Mouse (Mus musculus) heart, postnatal 0 days (tissue): ENCODE measurements at regions not wholly inside any gene's neighbourhood (a gene's known extent, or its start where the extent isn't known, plus 50 kb on each side); places are given as distances from the start of the nearest gene placed in this dataset.

Experiments used
- ATAC-seq: fragments of 200-750 bp; cut with Nextera tagmentation; 2 replicates; pipeline ENCODE4 v1.8.0; 2017; ENCODE audit warnings: low read depth, moderate number of reproducible peaks, moderate library complexity; ENCODE audit not compliant: insufficient read depth
- DNase-seq: peaks from one replicate; pipeline ENCODE4 v3.0.0-alpha.2; 2016; ENCODE audit warnings: low spot score
- H3K27ac ChIP-seq: fragments of 300-500 bp; sonication (generic); 2 replicates; pipeline ENCODE4 v1.5.1; 2014; ENCODE audit warnings: low read depth, mild to moderate bottlenecking
- H3K27me3 ChIP-seq: fragments of 300-500 bp; sonication (generic); 2 replicates; pipeline ENCODE4 v1.6.1; 2014; ENCODE audit warnings: low read length, mixed read lengths; ENCODE audit not compliant: control insufficient read depth, insufficient read depth
- H3K36me3 ChIP-seq: fragments of 300-500 bp; sonication (generic); replicated peaks from 2 replicates; pipeline ENCODE4 v1.6.1; 2014; ENCODE audit warnings: low read length, mixed read lengths; ENCODE audit not compliant: control insufficient read depth, insufficient read depth
- H3K4me1 ChIP-seq: fragments of 300-500 bp; sonication (generic); 2 replicates; pipeline ENCODE4 v1.6.1; 2014; ENCODE audit warnings: antibody characterized with exemption; ENCODE audit not compliant: control insufficient read depth, insufficient read depth
- H3K4me2 ChIP-seq: fragments of 300-500 bp; sonication (generic); 2 replicates; pipeline ENCODE4 v1.6.1; 2014; ENCODE audit warnings: low read depth, mild to moderate bottlenecking, low read length, moderate library complexity
- H3K4me3 ChIP-seq: fragments of 300-500 bp; sonication (generic); 2 replicates; pipeline ENCODE4 v1.5.1; 2014; ENCODE audit warnings: low read depth, low read length
- H3K9ac ChIP-seq: fragments of 300-500 bp; sonication (generic); replicated peaks from 2 replicates; pipeline ENCODE4 v1.6.1; 2014; ENCODE audit warnings: low read depth, low read length, mixed read lengths
- H3K9me3 ChIP-seq: fragments of 300-500 bp; sonication (generic); replicated peaks from 2 replicates; pipeline ENCODE4 v1.6.1; 2016; ENCODE audit warnings: low read length; ENCODE audit not compliant: control insufficient read depth
- CTCF ChIP-seq: IDR thresholded peaks from 2 replicates; pipeline ENCODE4 v1.5.1; 2016; ENCODE audit warnings: antibody characterized with exemption, control low read depth, low read depth
- EP300 ChIP-seq: IDR thresholded peaks from 2 replicates; pipeline ENCODE4 v1.6.1; 2016; ENCODE audit warnings: antibody characterized with exemption, low read depth
- WGBS: fragments of 180-500 bp; shearing (Covaris S2); extraction: QIAGEN DNeasy Blood & Tissue Kit; methylation state at CpG from one replicate; pipeline ENCODE4 v1.1.7; 2014; 5-methylcytosine and 5-hydroxymethylcytosine counted together

GRCm38 (mm10) chr7:125270711-125271110 is 173.8 kb upstream of the Kdm8 start:
- H3K36me3 ChIP-seq = no peaks in the 10 kb centered on the region
- H3K4me3 ChIP-seq = no peak overlapping the region
- no peaks in the 10 kb centered on the region for H3K4me1 ChIP-seq
- 34% methylated on average over 3 of the region's 3 CpGs for WGBS
- no peak overlapping the region for H3K9ac ChIP-seq
- no peaks in the 10 kb centered on the region for H3K27me3 ChIP-seq
- ATAC-seq (no peak), DNase-seq (no peak)
- H3K27ac ChIP-seq = no peak overlapping the region
- TF ChIP-seq CTCF (no peak), EP300 (no peak)
- H3K9me3 ChIP-seq = no peaks in the 10 kb centered on the region
- no peak overlapping the region for H3K4me2 ChIP-seq

GRCm38 (mm10) chr7:125271356-125271755 is 173.1 kb upstream of the Kdm8 start:
- no peaks in the 10 kb centered on the region for H3K9me3 ChIP-seq
- no peaks in the 10 kb centered on the region for H3K27me3 ChIP-seq
- no peak overlapping the region for H3K9ac ChIP-seq
- no peaks in the 10 kb centered on the region for H3K4me1 ChIP-seq
- 80% methylated on average over 4 of the region's 4 CpGs for WGBS
- DNase-seq (no peak), ATAC-seq (no peak)
- no peak overlapping the region for H3K4me3 ChIP-seq
- H3K36me3 ChIP-seq = no peaks in the 10 kb centered on the region
- H3K27ac ChIP-seq = no peak overlapping the region
- TF ChIP-seq EP300 (no peak), CTCF (no peak)
- H3K4me2 ChIP-seq = no peak overlapping the region

- H3K9me3 ChIP-seq = no peaks in the 10 kb centered on the region
- no peaks in the 10 kb centered on the region for H3K4me1 ChIP-seq
- WGBS = 64% methylated on average over 3 of the region's 3 CpGs
- H3K4me2 ChIP-seq = no peak overlapping the region
- H3K36me3 ChIP-seq = no peaks in the 10 kb centered on the region
- TF ChIP-seq CTCF (no peak), EP300 (no peak)
- no peak for DNase-seq
- no peak overlapping the region for H3K4me3 ChIP-seq
- no peak for ATAC-seq
- H3K9ac ChIP-seq = no peak overlapping the region
- no peak overlapping the region for H3K27ac ChIP-seq
- no peaks in the 10 kb centered on the region for H3K27me3 ChIP-seq
Measured at GRCm38 (mm10) chr7:125281371-125281770, 163.1 kb upstream of the Kdm8 start.

- WGBS = 62% methylated on average over 2 of the region's 2 CpGs
- DNase-seq = no peak
Measured at GRCm38 (mm10) chr7:125295226-125295625, 149.2 kb upstream of the Kdm8 start.

GRCm38 (mm10) chr7:125308433-125308832 is 136.0 kb upstream of the Kdm8 start:
- Histone ChIP-seq H3K27ac (no peak overlapping the region), H3K27me3 (no peaks in the 10 kb centered on the region), H3K4me3 (no peak overlapping the region), H3K9ac (no peak overlapping the region), H3K4me1 (no peaks in the 10 kb centered on the region), H3K9me3 (no peaks in the 10 kb centered on the region), H3K36me3 (no peaks in the 10 kb centered on the region), H3K4me2 (no peak overlapping the region)
- WGBS = 77% methylated on average over 3 of the region's 3 CpGs
- ATAC-seq = no peak
- DNase-seq = no peak
- TF ChIP-seq EP300 = no peak
- TF ChIP-seq CTCF = no peak

More at GRCm38 (mm10) chr7:125295226-125295625, 149.2 kb upstream of the Kdm8 start:
- Histone ChIP-seq H3K27me3 (no peaks in the 10 kb centered on the region), H3K27ac (no peak overlapping the region), H3K36me3 (no peaks in the 10 kb centered on the region), H3K4me3 (no peak overlapping the region), H3K4me2 (no peak overlapping the region), H3K4me1 (no peaks in the 10 kb centered on the region), H3K9ac (no peak overlapping the region), H3K9me3 (no peaks in the 10 kb centered on the region)
- ATAC-seq = no peak
- TF ChIP-seq EP300 (no peak), CTCF (no peak)

- H3K4me2 ChIP-seq = no peak overlapping the region
- TF ChIP-seq EP300 (no peak), CTCF (no peak)
- H3K27me3 ChIP-seq = no peaks in the 10 kb centered on the region
- no peaks in the 10 kb centered on the region for H3K4me1 ChIP-seq
- H3K27ac ChIP-seq = no peak overlapping the region
- no peak overlapping the region for H3K9ac ChIP-seq
- H3K9me3 ChIP-seq = no peaks in the 10 kb centered on the region
- H3K4me3 ChIP-seq = no peak overlapping the region
- H3K36me3 ChIP-seq = no peaks in the 10 kb centered on the region
- WGBS = 72% methylated on average over 4 of the region's 4 CpGs
- no peak for ATAC-seq
- no peak for DNase-seq
Measured at GRCm38 (mm10) chr7:125310971-125311370, 133.5 kb upstream of the Kdm8 start.
